Mouse (Mus musculus) heart, embryonic 14.5 days (tissue): Measurements from ENCODE around the gene Lrrc8d. TPM values are rescaled to one million over a fixed set of nuclear protein-coding genes. Genes with fewer than 3 reads are reported as not detected.

Experiments
- ATAC-seq: fragments of 200-750 bp; cut with Nextera tagmentation; 2 replicates; pipeline ENCODE4 v1.8.0; 2017; ENCODE audit warnings: low read depth, moderate TSS enrichment; ENCODE audit not compliant: insufficient number of reproducible peaks, insufficient read depth, low FRiP score
- H3K27ac ChIP-seq, 2 experiments: fragments of 200-500 bp in 1 of 2; fragments of 300-500 bp in 1 of 2; sonication (generic) in 1 of 2; replicated peaks in 1 of 2; 2 replicates each; pipeline ENCODE4 v1.5.1; 2012 to 2014; ENCODE audit warnings: low read depth in 2 of 2, low read length in 2 of 2, control low read depth in 1 of 2, mild to moderate bottlenecking in 1 of 2, mixed read lengths in 1 of 2; ENCODE audit not compliant: control insufficient read depth in 1 of 2, insufficient read depth in 1 of 2
- H3K27me3 ChIP-seq: fragments of 300-500 bp; sonication (generic); 2 replicates; pipeline ENCODE4 v1.6.1; 2014; ENCODE audit warnings: mild to moderate bottlenecking, low read length, control low read depth; ENCODE audit not compliant: control insufficient read depth, insufficient read depth
- H3K36me3 ChIP-seq: fragments of 300-500 bp; sonication (generic); 2 replicates; pipeline ENCODE4 v1.6.1; 2014; ENCODE audit warnings: mild to moderate bottlenecking, control low read depth, low read length, mixed read lengths; ENCODE audit not compliant: control insufficient read depth, insufficient read depth
- H3K4me1 ChIP-seq, 2 experiments: fragments of 200-500 bp in 1 of 2; fragments of 300-500 bp in 1 of 2; sonication (generic) in 1 of 2; 2 replicates each; pipeline ENCODE4 v1.6.1; 2012 to 2014; ENCODE audit warnings: low read length in 2 of 2, control low read depth in 1 of 2, mixed read lengths in 1 of 2; ENCODE audit not compliant: control insufficient read depth in 2 of 2, insufficient read depth in 2 of 2
- H3K4me2 ChIP-seq: fragments of 300-500 bp; sonication (generic); 2 replicates; pipeline ENCODE4 v1.6.1; 2014; ENCODE audit warnings: mild to moderate bottlenecking, low read length
- H3K4me3 ChIP-seq, 2 experiments: fragments of 200-500 bp in 1 of 2; fragments of 300-500 bp in 1 of 2; sonication (generic) in 1 of 2; 2 replicates each; pipeline ENCODE4 v1.5.1; 2012 to 2014; ENCODE audit warnings: low read length in 2 of 2, mild to moderate bottlenecking in 2 of 2, control low read depth in 1 of 2, low read depth in 1 of 2, moderate library complexity in 1 of 2; ENCODE audit not compliant: control insufficient read depth in 1 of 2, insufficient read depth in 1 of 2
- H3K9ac ChIP-seq: fragments of 300-500 bp; sonication (generic); 2 replicates; pipeline ENCODE4 v1.6.1; 2014; ENCODE audit warnings: mild to moderate bottlenecking, low read length
- H3K9me3 ChIP-seq: fragments of 300-500 bp; sonication (generic); 2 replicates; pipeline ENCODE4 v1.6.1; 2016; ENCODE audit warnings: low read length, control low read depth; ENCODE audit not compliant: control insufficient read depth
- WGBS: fragments of 180-500 bp; shearing (Covaris S2); extraction: QIAGEN DNeasy Blood & Tissue Kit; methylation state at CpG from one replicate; pipeline ENCODE4 v1.1.7; 2014; 5-methylcytosine and 5-hydroxymethylcytosine counted together
- polyA plus RNA-seq: library from polyadenylated mRNA; unstranded; fragments of >200 nt; fragmentation: Nextera tagmentation; extraction: Ambion mirVana; gene quantifications from 2 replicates; pipeline ENCODE4 v1.2.1, GENCODE M21; 2014

The Lrrc8d gene
- polyA plus RNA-seq, 1 experiment from 2014 or later = 10.2 TPM

GRCm38 (mm10) chr5:105690502-105691454 lies 9.0 kb upstream of the Lrrc8d start:
- 53% methylated on average over 10 of the region's 10 CpGs for WGBS
- no peaks in the 10 kb centered on the region; the same call in 1 of the 2 replicates for H3K27me3 ChIP-seq
- no peaks in the 10 kb centered on the region for H3K36me3 ChIP-seq
- 0 out of 4 replicates have a peak overlapping the region, but pooled peaks of 1 of the 2 experiments have one; percentile 28 for H3K27ac ChIP-seq
- no peak overlapping the region for H3K4me3 ChIP-seq
- H3K4me1 ChIP-seq = peaks cover 9 to 10% of the 10 kb centered on the region in 2 experiments
- ATAC-seq = peak; percentile 32; the same call in 1 of the 2 replicates
- no peak overlapping the region for H3K4me2 ChIP-seq
- no peak overlapping the region; the same call in 1 of the 2 replicates for H3K9ac ChIP-seq
- H3K9me3 ChIP-seq = no peaks in the 10 kb centered on the region

- 79% methylated on average over 7 of the region's 7 CpGs for WGBS
- H3K4me1 ChIP-seq = peaks cover 9 to 10% of the 10 kb centered on the region in 2 experiments
- no peak overlapping the region for H3K4me2 ChIP-seq
- no peak for ATAC-seq
- H3K9ac ChIP-seq = no peak overlapping the region
- H3K9me3 ChIP-seq = no peaks in the 10 kb centered on the region
- no peaks in the 10 kb centered on the region for H3K36me3 ChIP-seq
- H3K27ac ChIP-seq = no peak overlapping the region
- H3K27me3 ChIP-seq = no peaks in the 10 kb centered on the region; the same call in 1 of the 2 replicates
- H3K4me3 ChIP-seq = no peak overlapping the region
Observed at GRCm38 (mm10) chr5:105691645-105692044, 8.1 kb upstream of the Lrrc8d start.

GRCm38 (mm10) chr5:105694339-105694930 lies 5.3 kb upstream of the Lrrc8d start:
- no peaks in the 10 kb centered on the region for H3K9me3 ChIP-seq
- WGBS = 55% methylated on average over 7 of the region's 7 CpGs
- H3K36me3 ChIP-seq = no peaks in the 10 kb centered on the region
- no peak overlapping the region for H3K9ac ChIP-seq
- ATAC-seq = no peak
- no peak overlapping the region; a peak in 1 of 4 replicates for H3K27ac ChIP-seq
- no peak overlapping the region for H3K4me3 ChIP-seq
- no peaks in the 10 kb centered on the region; the same call in 1 of the 2 replicates for H3K27me3 ChIP-seq
- peaks cover 15% of the 10 kb centered on the region in 2 experiments for H3K4me1 ChIP-seq
- no peak overlapping the region for H3K4me2 ChIP-seq

- WGBS = 65% methylated on average over 6 of the region's 6 CpGs
- no peak overlapping the region for H3K9ac ChIP-seq
- peaks cover 12 to 13% of the 10 kb centered on the region in 2 experiments for H3K4me1 ChIP-seq
- no peak overlapping the region for H3K27ac ChIP-seq
- H3K4me2 ChIP-seq = no peak overlapping the region
- H3K27me3 ChIP-seq = peaks cover 2% of the 10 kb centered on the region; the same call in 1 of the 2 replicates
- no peak for ATAC-seq
- no peaks in the 10 kb centered on the region for H3K36me3 ChIP-seq
- no peaks in the 10 kb centered on the region for H3K9me3 ChIP-seq
- H3K4me3 ChIP-seq = no peak overlapping the region
Observed at GRCm38 (mm10) chr5:105696049-105696448, 3.7 kb upstream of the Lrrc8d start.

GRCm38 (mm10) chr5:105697886-105698285 lies 1.9 kb upstream of the Lrrc8d start:
- H3K27ac ChIP-seq = no peak overlapping the region
- no peak for ATAC-seq
- H3K9me3 ChIP-seq = no peaks in the 10 kb centered on the region
- WGBS = 86% methylated on average over 3 of the region's 3 CpGs
- H3K4me3 ChIP-seq = no peak overlapping the region
- H3K9ac ChIP-seq = no peak overlapping the region
- H3K27me3 ChIP-seq = peaks cover 3% of the 10 kb centered on the region; the same call in 1 of the 2 replicates
- peaks cover 11 to 13% of the 10 kb centered on the region in 2 experiments for H3K4me1 ChIP-seq
- no peaks in the 10 kb centered on the region for H3K36me3 ChIP-seq
- H3K4me2 ChIP-seq = no peak overlapping the region

- Histone ChIP-seq H3K27ac (no peak overlapping the region), H3K36me3 (no peaks in the 10 kb centered on the region), H3K4me1 (peaks cover 11 to 13% of the 10 kb centered on the region in 2 experiments), H3K4me3 (peak overlapping the region in 1 of 2 experiments; percentile 95; a peak in 1 of 4 replicates), H3K9ac (no peak overlapping the region), H3K27me3 (0 out of 2 replicates have a peak, but pooled peaks cover 9% of the 10 kb centered on the region), H3K4me2 (peak overlapping the region; percentile 93), H3K9me3 (no peaks in the 10 kb centered on the region)
- WGBS = 38% methylated on average over 7 of the region's 7 CpGs
- ATAC-seq = no peak
Observed at GRCm38 (mm10) chr5:105698694-105699093, 1.1 kb upstream of the Lrrc8d start.

GRCm38 (mm10) chr5:105700070-105700851 lies 492 bp downstream of the Lrrc8d start:
- H3K4me2 ChIP-seq = peak overlapping the region; percentile 93
- H3K9me3 ChIP-seq = no peaks in the 10 kb centered on the region
- WGBS = under 1% methylated on average over 80 of the region's 101 CpGs
- peak; percentile 70 for ATAC-seq
- H3K4me3 ChIP-seq = peak overlapping the region; percentile 78 to 95
- H3K36me3 ChIP-seq = no peaks in the 10 kb centered on the region
- peaks cover 17 to 20% of the 10 kb centered on the region in 2 experiments for H3K4me1 ChIP-seq
- H3K27me3 ChIP-seq = 0 out of 2 replicates have a peak, but pooled peaks cover 10% of the 10 kb centered on the region
- H3K27ac ChIP-seq = peak overlapping the region; percentile 30 to 80; a peak in 3 of 4 replicates
- peak overlapping the region; percentile 94 for H3K9ac ChIP-seq
